Mouse (Mus musculus) midbrain, embryonic 10.5 days (tissue): ENCODE data around the gene Psme2. TPM values are rescaled to one million over a fixed set of nuclear protein-coding genes. Genes with fewer than 3 reads are reported as not detected.
A peak's percentile ranks its signal among the peaks of the same experiment; 100 is the strongest.

Source experiments
- DNase-seq: peaks from one replicate; pipeline ENCODE4 v3.0.0-alpha.2; 2017; ENCODE audit warnings: low spot score
- H3K27ac ChIP-seq: fragments of 300-500 bp; sonication (generic); replicated peaks from 2 replicates; pipeline ENCODE4 v1.5.1; 2016; ENCODE audit warnings: mild to moderate bottlenecking
- H3K27me3 ChIP-seq: fragments of 300-500 bp; sonication (generic); 2 replicates; pipeline ENCODE4 v1.6.1; 2016; ENCODE audit warnings: low read depth, mild to moderate bottlenecking; ENCODE audit not compliant: poor library complexity, severe bottlenecking
- H3K36me3 ChIP-seq: fragments of 300-500 bp; sonication (generic); 2 replicates; pipeline ENCODE4 v1.6.1; 2016; ENCODE audit warnings: mild to moderate bottlenecking, moderate library complexity
- H3K4me1 ChIP-seq: fragments of 300-500 bp; sonication (generic); 2 replicates; pipeline ENCODE4 v1.6.1; 2016
- H3K4me3 ChIP-seq: fragments of 300-500 bp; sonication (generic); 2 replicates; pipeline ENCODE4 v1.5.1; 2016; ENCODE audit warnings: mild to moderate bottlenecking, moderate library complexity
- H3K9me3 ChIP-seq: fragments of 300-500 bp; sonication (generic); replicated peaks from 2 replicates; pipeline ENCODE4 v1.6.1; 2016; ENCODE audit warnings: mild to moderate bottlenecking
- whole genome bisulfite sequencing: fragments of 180-500 bp; shearing (Covaris S2); methylation state at CpG from one replicate; pipeline ENCODE4 v1.1.7; 2016; 5-methylcytosine and 5-hydroxymethylcytosine counted together
- polyA plus RNA-seq: library from polyadenylated mRNA; unstranded; fragments of >200 nt; fragmentation: Nextera tagmentation; extraction: Ambion mirVana; gene quantifications from 2 replicates; pipeline ENCODE4 v1.2.1, GENCODE M21; 2016

The Psme2 gene
- polyA plus RNA-seq, 1 experiment from 2014 or later = 171 TPM

DNA sequence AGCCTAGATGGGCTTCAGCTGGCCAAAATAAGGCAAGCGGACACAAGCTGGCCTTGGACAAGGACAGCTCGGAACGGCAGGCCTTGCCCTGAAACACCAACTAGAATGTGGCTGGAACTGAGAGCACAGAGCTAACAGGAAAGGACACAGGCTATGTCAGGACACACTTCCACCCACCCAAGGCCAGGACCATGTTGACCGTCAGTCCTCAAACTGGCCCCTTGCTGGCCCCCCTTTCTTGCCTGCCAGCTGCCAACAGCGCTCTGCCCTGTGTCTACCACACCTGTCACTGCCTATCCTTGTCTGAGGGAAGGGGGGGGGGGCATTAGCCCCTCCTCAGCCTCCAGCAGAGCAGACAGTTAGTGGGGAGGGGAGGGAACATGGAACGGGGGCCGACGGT is 15.6 kb downstream of the Psme2 start, which contains the start of gene Fitm1:
Gene Fitm1, plus strand, starts transcription at position 316 of the 400 bp plus-strand sequence.
- H3K9me3 ChIP-seq = no peaks in the 10 kb centered on the region
- peaks cover 20% of the 10 kb centered on the region for H3K4me1 ChIP-seq
- H3K27me3 ChIP-seq = no peaks in the 10 kb centered on the region
- WGBS = 82% methylated on average over 8 of the region's 8 CpGs
- DNase-seq = no peak
- 0 out of 2 replicates have a peak within 1 kb of the TSS, but pooled peaks have one; percentile 33 for H3K27ac ChIP-seq
- H3K36me3 ChIP-seq = peaks cover 7% of the 10 kb centered on the region
- H3K4me3 ChIP-seq = no peak within 1 kb of the TSS

DNA sequence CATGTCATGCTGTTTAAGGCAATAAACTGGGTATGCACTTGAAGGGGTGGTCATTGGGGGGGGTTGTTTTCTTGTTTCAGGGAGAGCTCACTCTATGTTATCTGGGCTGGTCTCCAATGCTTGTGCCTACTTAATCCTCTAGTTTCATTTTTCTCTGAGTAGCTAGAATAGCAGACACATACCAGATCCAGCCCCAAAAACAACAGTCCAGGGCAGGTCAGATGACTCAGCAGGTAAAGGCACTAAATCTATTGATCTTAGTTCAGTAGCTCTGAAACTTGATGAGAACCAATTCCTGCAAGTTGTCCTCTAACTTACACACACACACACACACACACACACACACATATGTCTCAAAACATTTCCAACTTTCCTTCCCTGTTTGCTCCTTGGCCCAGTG is 19.2 kb downstream of the Psme2 start:
- Histone ChIP-seq H3K9me3 (no peaks in the 10 kb centered on the region), H3K4me3 (no peak overlapping the region), H3K36me3 (peaks cover 34% of the 10 kb centered on the region), H3K4me1 (0 out of 2 replicates have a peak, but pooled peaks cover 4% of the 10 kb centered on the region), H3K27ac (no peak overlapping the region), H3K27me3 (no peaks in the 10 kb centered on the region)
- DNase-seq = no peak

- Histone ChIP-seq H3K27ac (no peak overlapping the region), H3K27me3 (no peaks in the 10 kb centered on the region), H3K9me3 (no peaks in the 10 kb centered on the region), H3K4me1 (0 out of 2 replicates have a peak, but pooled peaks cover 3% of the 10 kb centered on the region), H3K4me3 (no peak overlapping the region), H3K36me3 (peaks cover 46% of the 10 kb centered on the region)
- 92% methylated on average over 2 of the region's 2 CpGs for WGBS
- DNase-seq = no peak
These were observed 20.3 kb downstream of the Psme2 start for GRCm38 (mm10) chr14:55570588-55570987.

DNA sequence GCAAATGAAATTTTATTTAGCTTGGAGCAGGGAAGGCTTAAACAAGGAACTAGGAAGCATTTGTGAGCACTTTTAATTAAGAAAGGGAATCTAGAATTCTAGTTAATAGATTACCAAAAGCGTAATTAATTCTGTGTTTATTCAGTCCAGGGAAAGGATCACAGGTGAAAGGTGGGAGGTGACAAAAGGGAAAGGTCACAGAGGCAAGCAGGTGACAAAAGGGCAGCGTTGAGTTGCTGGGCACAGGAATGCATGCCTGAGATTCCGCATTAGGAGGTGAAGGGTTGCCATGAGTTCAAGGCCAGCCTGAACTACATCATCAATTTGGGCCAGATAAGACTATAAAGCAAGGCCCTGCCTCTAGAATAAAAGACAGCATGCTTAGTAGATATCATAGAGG is 23.4 kb downstream of the Psme2 start:
- Histone ChIP-seq H3K9me3 (no peaks in the 10 kb centered on the region), H3K36me3 (peaks cover 70% of the 10 kb centered on the region), H3K4me1 (no peaks in the 10 kb centered on the region), H3K4me3 (no peak overlapping the region), H3K27me3 (no peaks in the 10 kb centered on the region), H3K27ac (no peak overlapping the region)
- DNase-seq = no peak
- WGBS = 90% methylated on average over 3 of the region's 3 CpGs

GRCm38 (mm10) chr14:55565748-55566147 is 25.2 kb downstream of the Psme2 start:
- H3K4me3 ChIP-seq = no peak overlapping the region
- no peaks in the 10 kb centered on the region for H3K9me3 ChIP-seq
- peaks cover 13% of the 10 kb centered on the region for H3K4me1 ChIP-seq
- H3K36me3 ChIP-seq = peaks cover 70% of the 10 kb centered on the region
- H3K27me3 ChIP-seq = no peaks in the 10 kb centered on the region
- DNase-seq = no peak
- H3K27ac ChIP-seq = no peak overlapping the region
- 80% methylated on average over 3 of the region's 3 CpGs for WGBS

- DNase-seq = no peak
- Histone ChIP-seq H3K9me3 (no peaks in the 10 kb centered on the region), H3K36me3 (peaks cover 51% of the 10 kb centered on the region), H3K4me3 (no peak overlapping the region), H3K4me1 (peaks cover 20% of the 10 kb centered on the region), H3K27me3 (no peaks in the 10 kb centered on the region), H3K27ac (no peak overlapping the region)
- 93% methylated on average over 11 of the region's 11 CpGs for WGBS
These were observed 27.7 kb downstream of the Psme2 start for GRCm38 (mm10) chr14:55563249-55563648.

DNA sequence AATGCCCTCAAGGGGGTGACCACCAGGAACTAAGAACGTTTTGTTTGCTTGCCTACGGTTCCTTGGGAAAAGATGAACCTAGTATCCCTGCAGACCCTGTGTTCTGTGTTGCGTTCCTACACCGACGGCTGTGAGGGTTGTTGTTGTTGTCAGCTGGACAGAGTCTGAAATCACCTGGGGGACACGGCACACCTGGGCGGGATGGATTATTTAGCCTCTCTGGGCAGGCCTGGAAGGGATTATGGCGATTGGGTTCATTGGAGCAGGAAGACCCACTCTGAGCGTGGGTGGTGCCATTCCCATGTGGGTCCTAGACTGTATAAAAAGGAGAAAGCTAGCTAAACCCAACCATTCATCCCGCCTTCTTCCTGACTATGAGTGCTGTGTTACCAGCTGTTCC is 29.1 kb downstream of the Psme2 start:
- WGBS = 87% methylated on average over 10 of the region's 10 CpGs

DNA sequence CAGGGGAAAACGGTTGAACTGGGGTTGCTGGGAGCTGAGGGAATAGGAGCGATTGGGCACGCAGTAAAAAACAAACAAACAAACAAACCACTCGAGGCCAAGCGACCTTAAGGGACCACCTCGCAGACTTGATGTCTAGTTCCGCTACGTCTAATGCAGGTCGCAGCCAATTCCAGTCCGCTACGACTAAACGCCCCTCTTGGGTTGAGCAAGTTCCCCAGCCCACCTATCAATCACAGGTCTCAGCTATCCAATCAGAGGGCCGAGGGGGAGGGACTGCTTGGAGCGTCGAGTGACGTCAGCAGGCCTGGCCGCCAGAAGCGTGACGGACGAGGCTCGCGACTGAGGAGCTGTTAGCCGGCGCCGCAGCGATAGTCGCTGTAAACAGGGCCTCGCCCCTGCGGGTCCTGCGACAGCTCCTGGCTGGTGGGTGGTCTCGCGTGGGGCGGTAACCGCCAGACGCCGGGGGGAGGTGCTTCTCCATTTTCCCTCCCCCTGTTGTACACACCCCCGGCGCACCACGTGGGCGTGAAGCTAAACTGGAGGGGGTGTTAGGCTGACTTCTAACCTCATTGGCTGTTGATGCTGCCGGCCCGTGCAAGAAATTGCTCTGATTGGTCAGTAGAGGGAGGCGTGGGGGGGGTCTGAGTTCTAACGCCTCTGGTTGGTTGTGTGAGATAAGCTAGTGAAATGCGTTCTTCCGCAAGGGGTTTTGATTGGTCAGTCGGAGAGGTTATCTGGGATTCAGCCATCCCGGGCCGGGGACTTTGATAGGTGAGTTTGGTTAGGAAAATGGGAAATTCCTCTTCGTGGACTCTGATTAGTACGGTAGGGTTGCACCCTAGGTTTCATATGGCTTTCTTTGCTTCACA is 30.5 kb downstream of the Psme2 start, which contains the start of gene A730061H03Rik:
Gene A730061H03Rik, minus strand, starts transcription at position 205 of the 872 bp plus-strand sequence.
- H3K27me3 ChIP-seq = no peaks in the 10 kb centered on the region
- peaks cover 23% of the 10 kb centered on the region for H3K36me3 ChIP-seq
- peak within 1 kb of the TSS; percentile 73 for H3K4me3 ChIP-seq
- H3K27ac ChIP-seq = peak within 1 kb of the TSS; percentile 94
- H3K9me3 ChIP-seq = no peaks in the 10 kb centered on the region
- under 1% methylated on average over 51 of the region's 51 CpGs for WGBS
- peak; percentile 98 for DNase-seq
- H3K4me1 ChIP-seq = peaks cover 20% of the 10 kb centered on the region

More for the DNA sequence above, 29.1 kb downstream of the Psme2 start:
- DNase-seq = no peak
- H3K4me3 ChIP-seq = 0 out of 2 replicates have a peak overlapping the region, but pooled peaks have one; percentile 73
- no peaks in the 10 kb centered on the region for H3K9me3 ChIP-seq
- H3K27me3 ChIP-seq = no peaks in the 10 kb centered on the region
- peaks cover 20% of the 10 kb centered on the region for H3K4me1 ChIP-seq
- H3K27ac ChIP-seq = no peak overlapping the region
- peaks cover 37% of the 10 kb centered on the region for H3K36me3 ChIP-seq

DNA sequence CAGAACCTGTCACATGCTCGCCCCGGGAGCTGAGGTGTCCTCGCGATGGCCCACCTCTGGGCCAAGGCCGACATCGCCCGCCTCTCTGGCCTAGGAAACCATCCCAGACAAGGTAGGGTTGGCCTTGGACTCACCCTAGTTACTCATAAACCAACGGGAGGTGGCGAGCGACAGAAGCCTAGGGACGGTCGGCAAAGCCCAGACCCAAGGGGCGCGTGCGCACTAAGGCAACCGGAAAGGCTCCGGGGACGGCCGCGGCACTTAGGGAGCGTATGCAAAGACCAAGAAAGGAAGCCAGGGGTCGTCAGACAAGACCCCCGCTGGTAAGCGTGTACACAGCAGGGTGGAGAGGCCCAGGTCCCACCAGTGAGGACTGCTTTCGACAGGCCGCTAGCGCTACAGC is 31.1 kb downstream of the Psme2 start, which contains the start of gene Dcaf11:
Gene Dcaf11, plus strand, starts transcription at position 208 of the 403 bp plus-strand sequence.
- WGBS = under 1% methylated on average over 27 of the region's 27 CpGs
- H3K27ac ChIP-seq = peak within 1 kb of the TSS; percentile 94

DNA sequence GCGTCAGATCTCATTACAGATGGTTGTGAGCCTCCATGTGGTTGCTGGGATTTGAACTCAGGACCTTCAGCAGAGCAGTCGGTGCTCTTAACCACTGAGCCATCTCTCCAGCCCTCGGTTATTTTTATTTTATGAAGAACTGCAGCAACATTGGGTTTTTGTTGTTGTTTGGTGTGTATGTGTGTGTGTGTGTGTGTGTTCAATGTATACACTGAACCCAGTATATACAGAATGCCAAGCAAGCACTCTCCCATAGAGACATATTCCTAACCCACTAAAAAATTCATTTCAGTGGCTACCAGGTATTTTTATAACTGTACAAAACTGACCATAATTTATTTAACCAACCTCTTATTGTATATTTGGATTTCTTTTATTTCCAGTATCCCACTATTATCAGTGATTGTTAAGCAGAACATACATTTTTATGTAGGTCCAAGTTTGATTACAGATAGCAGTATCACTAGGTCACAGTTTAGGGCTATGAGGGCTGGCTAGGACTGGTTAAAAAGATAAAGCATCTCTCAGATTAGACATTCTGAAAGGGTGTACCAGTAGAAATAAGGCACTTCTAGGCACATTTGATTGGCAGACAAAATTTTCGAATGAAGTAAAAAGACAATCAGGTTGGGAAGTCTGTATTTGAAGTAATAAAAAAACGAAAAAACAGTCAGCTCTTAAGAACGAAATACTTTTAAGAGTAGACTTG is 32.0 kb downstream of the Psme2 start:
- Histone ChIP-seq H3K9me3 (no peaks in the 10 kb centered on the region), H3K36me3 (peaks cover 8% of the 10 kb centered on the region), H3K27me3 (no peaks in the 10 kb centered on the region), H3K4me1 (peaks cover 20% of the 10 kb centered on the region), H3K4me3 (peak overlapping the region; percentile 73), H3K27ac (peak overlapping the region; percentile 94; the same call in 1 of the 2 replicates)
- no peak for DNase-seq
- WGBS = 60% methylated on average over 6 of the region's 6 CpGs

More for the DNA sequence above, 31.1 kb downstream of the Psme2 start, which contains the start of gene Dcaf11:
- Histone ChIP-seq H3K4me3 (peak within 1 kb of the TSS; percentile 73), H3K4me1 (peaks cover 20% of the 10 kb centered on the region), H3K9me3 (no peaks in the 10 kb centered on the region), H3K27me3 (no peaks in the 10 kb centered on the region), H3K36me3 (peaks cover 17% of the 10 kb centered on the region)
- peak; percentile 93 for DNase-seq

- no peaks in the 10 kb centered on the region for H3K9me3 ChIP-seq
- H3K4me1 ChIP-seq = peaks cover 20% of the 10 kb centered on the region
- H3K4me3 ChIP-seq = no peak overlapping the region
- no peak overlapping the region for H3K27ac ChIP-seq
- DNase-seq = no peak
- H3K27me3 ChIP-seq = no peaks in the 10 kb centered on the region
- 92% methylated on average over 3 of the region's 3 CpGs for WGBS
- H3K36me3 ChIP-seq = no peaks in the 10 kb centered on the region
These were observed 33.3 kb downstream of the Psme2 start for GRCm38 (mm10) chr14:55557587-55557986.

GRCm38 (mm10) chr14:55557003-55557402 is 33.9 kb downstream of the Psme2 start:
- peaks cover 19% of the 10 kb centered on the region for H3K4me1 ChIP-seq
- H3K4me3 ChIP-seq = no peak overlapping the region
- peak; percentile 62 for DNase-seq
- no peaks in the 10 kb centered on the region for H3K36me3 ChIP-seq
- H3K27ac ChIP-seq = no peak overlapping the region
- WGBS = 33% methylated on average over 5 of the region's 5 CpGs
- no peaks in the 10 kb centered on the region for H3K9me3 ChIP-seq
- no peaks in the 10 kb centered on the region for H3K27me3 ChIP-seq
